18 mouse cellular contexts compared by ENCODE assay signal in genomic region chr17:73541911-73542310, GRCm38 (mm10).
DNase-seq lines count a peak whose midpoint lies in the region; ATAC-seq and TF ChIP-seq lines count a peak whose summit lies in the region.
"Had no signal": no experiment of that assay in that cellular context is flagged by ENCODE, and none has a peak within 500 bp of the region (broad histone marks: within the 10 kb centered on the region; RNA-seq: fewer than 3 reads in every experiment).

No protein-coding gene starts in this region.

- peaks cover 6% of the 10 kb centered on the region for H3K4me1 ChIP-seq in midbrain, postnatal 0 days (ENCODE audit: insufficient read depth, low read length)
- H3K4me1 ChIP-seq: heart, embryonic 10.5 days; liver, embryonic 15.5 days had no signal

- H3K27me3 ChIP-seq in midbrain, postnatal 0 days (ENCODE audit: insufficient read depth, low read length), result no peaks in the 10 kb centered on the region
- H3K27me3 ChIP-seq: liver, embryonic 15.5 days had no signal

- peak overlapping the region; percentile 60 for H3K27ac ChIP-seq in midbrain, postnatal 0 days (ENCODE audit: low read depth, low read length)
- H3K27ac ChIP-seq: heart, embryonic 10.5 days; liver, embryonic 15.5 days had no signal

- H3K4me3 ChIP-seq in midbrain, postnatal 0 days (ENCODE audit: low read depth, low read length), result no peak overlapping the region
- H3K4me3 ChIP-seq: heart, embryonic 10.5 days; liver, embryonic 15.5 days had no signal

- WGBS in midbrain, postnatal 0 days, result 74% methylated on average over 9 of the region's 9 CpGs

- H3K4me2 ChIP-seq in midbrain, postnatal 0 days (ENCODE audit: low read depth, low read length, poor library complexity, severe bottlenecking), result no peak overlapping the region
- H3K4me2 ChIP-seq: liver, embryonic 15.5 days had no signal

- H3K9me3 ChIP-seq in midbrain, postnatal 0 days (ENCODE audit: low read length), result no peaks in the 10 kb centered on the region
- H3K9me3 ChIP-seq: heart, embryonic 10.5 days; liver, embryonic 15.5 days had no signal

- TF ChIP-seq CTCF in midbrain, postnatal 0 days (IDR thresholded peaks at IDR 0.05), result no peak

- ATAC-seq in frontal cortex, adult (ENCODE audit: low TSS enrichment), result peak; percentile 45
- no peak for ATAC-seq in midbrain, postnatal 0 days (ENCODE audit: low FRiP score)
- ATAC-seq: lung, postnatal 0 days had no signal

- no peak overlapping the region for H3K9ac ChIP-seq in midbrain, postnatal 0 days (replicated peaks; ENCODE audit: low read length, poor library complexity, severe bottlenecking)
- H3K9ac ChIP-seq: liver, embryonic 15.5 days had no signal

- no peaks in the 10 kb centered on the region for H3K36me3 ChIP-seq in midbrain, postnatal 0 days (ENCODE audit: insufficient read depth, low read length)
- H3K36me3 ChIP-seq: heart, embryonic 10.5 days; liver, embryonic 15.5 days had no signal

- DNase-seq in frontal cortex, postnatal 14 days (ENCODE audit: low spot score in 2 of 2), result no peak
- DNase-seq in right cerebral cortex, postnatal 10 days (ENCODE audit: low spot score in 2 of 2), result peak; percentile 55 to 61
- DNase-seq in right cerebral cortex, postnatal 25 days, result no peak
- DNase-seq in layer of hippocampus, adult 8-10 months (ENCODE audit: low spot score in 2 of 2), result peak; percentile 31 to 33
- no peak for DNase-seq in midbrain, postnatal 0 days (ENCODE audit: low spot score)
- DNase-seq in adrenal gland, postnatal 10 days, result no peak
- DNase-seq in kidney, postnatal 25 days, result no peak
- DNase-seq: cerebellum, adult 11 months; cerebellum, postnatal 14 days; gastrocnemius, postnatal 36 days; heart, postnatal 10 days; kidney, adult 8-10 months; kidney, postnatal 4 days; retina, postnatal 1 day had no signal

Comparison
In these comparisons a context has a peak if more than half of its experiments do, and no peak if none do; other contexts are left out.
1. DNase-seq: peak in right cerebral cortex, postnatal 10 days (2 of 2) and layer of hippocampus, adult 8-10 months (2 of 2); none in frontal cortex, postnatal 14 days (0 of 2), right cerebral cortex, postnatal 25 days (single experiment), midbrain, postnatal 0 days (single experiment), adrenal gland, postnatal 10 days (single experiment) and kidney, postnatal 25 days (0 of 2).